Mouse (Mus musculus): ENCODE measurements at regions not wholly inside any gene's neighbourhood (a gene's known extent, or its start where the extent isn't known, plus 50 kb on each side); places are given as distances from the start of the nearest gene placed in this dataset.
A peak's percentile ranks its signal among the peaks of the same experiment; 100 is the strongest.

GRCm38 (mm10) chr12:22951956-22952355 lies 828.1 kb downstream of the Gm10330 start:
- DNase-seq (ENCODE audit: low spot score in 2 of 2): peak; percentile 2

- peak in 1 of 2 experiments; percentile 0 for DNase-seq (ENCODE audit: low spot score in 2 of 2)
Measured at GRCm38 (mm10) chr12:22906156-22906555, 873.9 kb downstream of the Gm10330 start.

Measured in left cerebral cortex, adult 18-20 months (tissue).